Mouse (Mus musculus): ENCODE results near the gene Hspg2.

- no peak for TF ChIP-seq POLR2A (IDR thresholded peaks at IDR 0.05; ENCODE audit: extremely low read depth, insufficient read depth, low read length)
- no peak for TF ChIP-seq CTCF (IDR thresholded peaks at IDR 0.05; ENCODE audit: low read depth, low read length)
Observed at GRCm38 (mm10) chr4:137448197-137448596, 20.4 kb upstream of the Hspg2 start.

Measured in liver, adult 2 months (tissue).